Mouse (Mus musculus) hindlimb bud, embryonic 11.5 days (tissue): ENCODE results near the gene Prnp.

Experiments used
- DNase-seq: peaks from one replicate; pipeline ENCODE4 v3.0.0-alpha.2; 2012; ENCODE audit warnings: low read depth, low spot score; ENCODE audit errors: extremely low spot score

Prnp gene

GRCm38 (mm10) chr2:131948156-131948555 lies 38.4 kb downstream of the Prnp start:
- DNase-seq, result no peak

- no peak for DNase-seq
These were observed 39.4 kb downstream of the Prnp start for GRCm38 (mm10) chr2:131948916-131949639.

- no peak for DNase-seq
These were observed 40.3 kb downstream of the Prnp start for GRCm38 (mm10) chr2:131949767-131950597.

GRCm38 (mm10) chr2:131950598-131951095 lies 40.9 kb downstream of the Prnp start, which contains the start of gene Prnd:
TSS of gene Prnd (plus strand) at chr2:131950861.
- DNase-seq, result no peak

- DNase-seq, result no peak
These were observed 42.7 kb downstream of the Prnp start for GRCm38 (mm10) chr2:131952456-131952855.

GRCm38 (mm10) chr2:131952961-131953538 lies 43.3 kb downstream of the Prnp start:
- no peak for DNase-seq

- no peak for DNase-seq
These were observed 44.0 kb downstream of the Prnp start for GRCm38 (mm10) chr2:131953711-131954110.

- no peak for DNase-seq
These were observed 45.1 kb downstream of the Prnp start for GRCm38 (mm10) chr2:131954835-131955234.

- no peak for DNase-seq
These were observed 45.5 kb downstream of the Prnp start for GRCm38 (mm10) chr2:131955264-131955663.

- no peak for DNase-seq
These were observed 46.9 kb downstream of the Prnp start for GRCm38 (mm10) chr2:131956336-131957256.

GRCm38 (mm10) chr2:131957731-131958222 lies 48.0 kb downstream of the Prnp start:
- DNase-seq, result no peak

- no peak for DNase-seq
These were observed 51.9 kb downstream of the Prnp start for GRCm38 (mm10) chr2:131961671-131962070.

- DNase-seq, result no peak
These were observed 60.9 kb downstream of the Prnp start for GRCm38 (mm10) chr2:131970597-131970996.

- DNase-seq, result no peak
These were observed 61.4 kb downstream of the Prnp start for GRCm38 (mm10) chr2:131971098-131971497.

GRCm38 (mm10) chr2:131976663-131977062 lies 66.9 kb downstream of the Prnp start:
- DNase-seq, result no peak

- DNase-seq, result no peak
These were observed 71.1 kb downstream of the Prnp start for GRCm38 (mm10) chr2:131980866-131981265.

GRCm38 (mm10) chr2:131982546-131983196 lies 72.9 kb downstream of the Prnp start:
- DNase-seq, result peak; percentile 71

GRCm38 (mm10) chr2:131987950-131988349 lies 78.2 kb downstream of the Prnp start:
- DNase-seq, result no peak
